Mouse (Mus musculus): ENCODE results near the gene Inhbb.

GRCm38 (mm10) chr1:119443591-119444350, 21.7 kb upstream of the Inhbb start:
- TF ChIP-seq CTCF (IDR thresholded peaks at IDR 0.05; ENCODE audit: extremely low read depth, insufficient read length, insufficient replicate concordance, low read depth, low read length): no peak
- no peak for TF ChIP-seq POLR2A (IDR thresholded peaks at IDR 0.05; ENCODE audit: low read depth, low read length)
